Mouse (Mus musculus) midbrain, embryonic 14.5 days (tissue): Measurements from ENCODE around the gene Luc7l3. TPM values are rescaled to one million over a fixed set of nuclear protein-coding genes. Genes with fewer than 3 reads are reported as not detected.
A peak's percentile ranks its signal among the peaks of the same experiment; 100 is the strongest.

ENCODE experiments used
- ATAC-seq: fragments of 200-750 bp; cut with Nextera tagmentation; 2 replicates; pipeline ENCODE4 v1.8.0; 2017; ENCODE audit warnings: moderate number of reproducible peaks, moderate library complexity; ENCODE audit not compliant: low FRiP score, low TSS enrichment
- DNase-seq: peaks from one replicate; pipeline ENCODE4 v3.0.0-alpha.2; 2015
- H3K27ac ChIP-seq: fragments of 300-500 bp; sonication (generic); replicated peaks from 2 replicates; pipeline ENCODE4 v1.5.1; 2014; ENCODE audit warnings: mild to moderate bottlenecking, low read depth, low read length, moderate library complexity
- H3K27me3 ChIP-seq: fragments of 300-500 bp; sonication (generic); 2 replicates; pipeline ENCODE4 v1.6.1; 2014; ENCODE audit warnings: low read length, control low read depth, mixed read lengths; ENCODE audit not compliant: control insufficient read depth, insufficient read depth
- H3K36me3 ChIP-seq: fragments of 300-500 bp; sonication (generic); 2 replicates; pipeline ENCODE4 v1.6.1; 2014; ENCODE audit warnings: low read length, control low read depth; ENCODE audit not compliant: control insufficient read depth, insufficient read depth
- H3K4me1 ChIP-seq: fragments of 300-500 bp; sonication (generic); 2 replicates; pipeline ENCODE4 v1.6.1; 2014; ENCODE audit warnings: mild to moderate bottlenecking, antibody characterized with exemption, low read length, control low read depth; ENCODE audit not compliant: control insufficient read depth, insufficient read depth
- H3K4me2 ChIP-seq: fragments of 300-500 bp; sonication (generic); 2 replicates; pipeline ENCODE4 v1.6.1; 2014; ENCODE audit warnings: mild to moderate bottlenecking, low read length, moderate library complexity
- H3K4me3 ChIP-seq: fragments of 300-500 bp; sonication (generic); replicated peaks from 2 replicates; pipeline ENCODE4 v1.5.1; 2014; ENCODE audit warnings: low read depth, low read length
- H3K9ac ChIP-seq: fragments of 300-500 bp; sonication (generic); replicated peaks from 2 replicates; pipeline ENCODE4 v1.6.1; 2014; ENCODE audit warnings: mild to moderate bottlenecking, low read length, moderate library complexity
- H3K9me3 ChIP-seq: fragments of 300-500 bp; sonication (generic); 2 replicates; pipeline ENCODE4 v1.6.1; 2016; ENCODE audit warnings: low read length, control low read depth, mixed read lengths; ENCODE audit not compliant: control insufficient read depth
- WGBS: fragments of 180-500 bp; shearing (Covaris S2); extraction: QIAGEN DNeasy Blood & Tissue Kit; methylation state at CpG from one replicate; pipeline ENCODE4 v1.1.7; 2014; 5-methylcytosine and 5-hydroxymethylcytosine counted together
- polyA plus RNA-seq: library from polyadenylated mRNA; unstranded; fragments of >200 nt; fragmentation: Nextera tagmentation; extraction: Ambion mirVana; gene quantifications from 2 replicates; pipeline ENCODE4 v1.2.1, GENCODE M21; 2014

Luc7l3 gene
- polyA plus RNA-seq, 1 experiment from 2014 or later = 122 TPM

- H3K36me3 ChIP-seq = no peaks in the 10 kb centered on the region
- H3K9me3 ChIP-seq = no peaks in the 10 kb centered on the region
- H3K27ac ChIP-seq = no peak overlapping the region
- ATAC-seq = no peak
- peaks cover 26% of the 10 kb centered on the region for H3K4me1 ChIP-seq
- H3K27me3 ChIP-seq = no peaks in the 10 kb centered on the region
- DNase-seq = peak; percentile 29
- H3K9ac ChIP-seq = no peak overlapping the region
- peak overlapping the region; percentile 49 for H3K4me2 ChIP-seq
- 33% methylated on average over 15 of the region's 15 CpGs for WGBS
- H3K4me3 ChIP-seq = no peak overlapping the region
These were observed 78.2 kb downstream of the Luc7l3 start for GRCm38 (mm10) chr11:94243422-94244180.

- no peaks in the 10 kb centered on the region for H3K36me3 ChIP-seq
- H3K4me2 ChIP-seq = peak overlapping the region; percentile 49
- H3K27me3 ChIP-seq = no peaks in the 10 kb centered on the region
- peaks cover 26% of the 10 kb centered on the region for H3K4me1 ChIP-seq
- 0 out of 2 replicates have a peak overlapping the region, but pooled peaks have one; percentile 2 for H3K4me3 ChIP-seq
- H3K9me3 ChIP-seq = no peaks in the 10 kb centered on the region
- peak overlapping the region; percentile 40 for H3K9ac ChIP-seq
- no peak for ATAC-seq
- 6% methylated on average over 29 of the region's 29 CpGs for WGBS
- no peak overlapping the region for H3K27ac ChIP-seq
- DNase-seq = peak; percentile 52
These were observed 78.9 kb downstream of the Luc7l3 start for GRCm38 (mm10) chr11:94242760-94243421.

GRCm38 (mm10) chr11:94239706-94240105, 82.1 kb downstream of the Luc7l3 start:
- H3K27me3 ChIP-seq = no peaks in the 10 kb centered on the region
- ATAC-seq = no peak
- WGBS = 21% methylated on average over 9 of the region's 9 CpGs
- H3K4me2 ChIP-seq = no peak overlapping the region
- no peak for DNase-seq
- H3K9ac ChIP-seq = no peak overlapping the region
- H3K27ac ChIP-seq = no peak overlapping the region
- no peaks in the 10 kb centered on the region for H3K9me3 ChIP-seq
- no peaks in the 10 kb centered on the region for H3K36me3 ChIP-seq
- H3K4me3 ChIP-seq = no peak overlapping the region
- H3K4me1 ChIP-seq = peaks cover 15% of the 10 kb centered on the region; the same call in 1 of the 2 replicates

- Histone ChIP-seq H3K9ac (no peak overlapping the region), H3K27ac (no peak overlapping the region), H3K4me2 (no peak overlapping the region), H3K36me3 (no peaks in the 10 kb centered on the region), H3K4me3 (no peak overlapping the region), H3K4me1 (peaks cover 15% of the 10 kb centered on the region; the same call in 1 of the 2 replicates), H3K27me3 (no peaks in the 10 kb centered on the region), H3K9me3 (no peaks in the 10 kb centered on the region)
- DNase-seq = no peak
- no peak for ATAC-seq
- WGBS = 95% methylated on average over 8 of the region's 8 CpGs
These were observed 83.0 kb downstream of the Luc7l3 start for GRCm38 (mm10) chr11:94238786-94239185.

Other genes starting within 250 kb of the Luc7l3 start
- gene Tob1, start 110.5 kb downstream of the Luc7l3 start, polyA plus RNA-seq = 29.5 and 34.7 TPM in 2 replicates
- gene Wfikkn2, start 76.0 kb downstream of the Luc7l3 start, polyA plus RNA-seq = 0.47 and 2.0 TPM in 2 replicates
- gene Gm21885, start 40.1 kb downstream of the Luc7l3 start, polyA plus RNA-seq = 0.50 and 0.57 TPM in 2 replicates
- 11.9 and 13.1 TPM in 2 replicates for gene Ankrd40, start 6.0 kb upstream of the Luc7l3 start, polyA plus RNA-seq
- 0.19 and 0.50 TPM in 2 replicates for gene Abcc3, start 71.0 kb upstream of the Luc7l3 start, polyA plus RNA-seq
- gene Cacna1g, start 152.2 kb upstream of the Luc7l3 start, polyA plus RNA-seq = 20.1 and 22.7 TPM in 2 replicates
- gene Spata20, start 164.2 kb upstream of the Luc7l3 start, polyA plus RNA-seq = 0.42 and 0.54 TPM in 2 replicates
- gene Epn3, start 178.0 kb upstream of the Luc7l3 start, polyA plus RNA-seq = 0.23 and 0.43 TPM in 2 replicates
- 2.1 and 3.3 TPM in 2 replicates for gene Mycbpap, start 199.8 kb upstream of the Luc7l3 start, polyA plus RNA-seq
- 5.9 and 8.0 TPM in 2 replicates for gene Rsad1, start 227.3 kb upstream of the Luc7l3 start, polyA plus RNA-seq
- 0.18 TPM in 1 of 2 replicates, not detected in the other for gene Chad, start 243.1 kb upstream of the Luc7l3 start, polyA plus RNA-seq